Mouse (Mus musculus): ENCODE data around the gene Cox14. TPM values are rescaled to one million over a fixed set of nuclear protein-coding genes. Genes with fewer than 3 reads are reported as not detected.

The Cox14 gene
- total and polyA plus RNA-seq, 3 experiments = 113 to 125 TPM; not detected in 1

GRCm38 (mm10) chr15:99684156-99684555 is 41.3 kb upstream of the Cox14 start:
- H3K27ac ChIP-seq (ENCODE audit: control insufficient read depth, low read depth, low read length) = no peak overlapping the region
- no peak overlapping the region for H3K4me3 ChIP-seq (ENCODE audit: control insufficient read depth in 1 of 2, insufficient read depth in 1 of 2, low read depth in 2 of 2, low read length in 2 of 2)
- no peaks in the 10 kb centered on the region for H3K4me1 ChIP-seq (ENCODE audit: control insufficient read depth in 1 of 2, insufficient read depth in 2 of 2, low read length in 2 of 2)
- no peak for DNase-seq (ENCODE audit: low read depth, low spot score)
- TF ChIP-seq ETS1 (IDR thresholded peaks at IDR 0.05; ENCODE audit: low read depth, low read length) (no peak), POLR2A (IDR thresholded peaks at IDR 0.05; ENCODE audit: control insufficient read depth in 1 of 2, insufficient read depth in 1 of 2, low read depth in 1 of 2, low read length in 2 of 2, poor library complexity in 1 of 2) (no peak), RCOR1 (IDR thresholded peaks at IDR 0.05; ENCODE audit: low read depth, low read length) (no peak), EP300 (IDR thresholded peaks at IDR 0.05; ENCODE audit: low read depth in 1 of 2, low read length in 2 of 2) (no peak), MAX (IDR thresholded peaks at IDR 0.05; ENCODE audit: low read length) (no peak), MYB (IDR thresholded peaks at IDR 0.05; ENCODE audit: low read depth, low read length) (no peak)
- H3K36me3 ChIP-seq (ENCODE audit: control insufficient read depth in 1 of 2, insufficient read depth in 2 of 2, low read length in 2 of 2) = no peaks in the 10 kb centered on the region
- H3K9me3 ChIP-seq (replicated peaks; ENCODE audit: insufficient read depth, low read length) = no peaks in the 10 kb centered on the region
- H3K27me3 ChIP-seq (ENCODE audit: control insufficient read depth in 1 of 2, insufficient read depth in 2 of 2, low read length in 2 of 2) = peaks cover 14 to 15% of the 10 kb centered on the region in 2 experiments
- H3K79me2 ChIP-seq (ENCODE audit: control insufficient read depth, insufficient read depth, low read length, poor library complexity) = no peaks in the 10 kb centered on the region
- H3K9ac ChIP-seq (ENCODE audit: control insufficient read depth, low read depth, low read length, poor library complexity, severe bottlenecking) = no peak overlapping the region

DNA sequence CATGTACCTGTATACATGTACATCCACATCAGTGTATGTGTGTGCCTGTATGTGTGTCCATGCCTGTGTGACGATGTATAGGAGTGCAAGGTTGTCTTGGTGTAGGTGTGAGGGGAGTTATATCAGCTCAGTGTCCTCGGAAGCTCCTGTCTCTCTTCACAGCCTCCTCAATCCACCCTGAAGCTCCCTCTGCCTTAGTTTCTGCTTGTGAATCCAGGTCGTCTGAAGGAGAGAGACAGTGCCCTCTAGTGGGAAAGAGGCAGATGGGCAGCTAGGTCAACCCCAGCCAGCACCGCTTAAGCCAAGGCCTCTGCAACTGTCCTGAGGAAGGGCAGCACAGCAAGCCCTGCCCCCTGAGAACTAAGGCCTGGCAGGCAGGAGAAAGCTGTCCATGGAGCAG is 36.7 kb upstream of the Cox14 start:
- peak; percentile 78 for DNase-seq (ENCODE audit: low read depth, low spot score)
- Histone ChIP-seq H3K27me3 (ENCODE audit: control insufficient read depth in 1 of 2, insufficient read depth in 2 of 2, low read length in 2 of 2) (peaks cover 16 to 19% of the 10 kb centered on the region in 2 experiments), H3K9me3 (replicated peaks; ENCODE audit: insufficient read depth, low read length) (no peaks in the 10 kb centered on the region), H3K4me1 (ENCODE audit: control insufficient read depth in 1 of 2, insufficient read depth in 2 of 2, low read length in 2 of 2) (no peaks in the 10 kb centered on the region), H3K79me2 (ENCODE audit: control insufficient read depth, insufficient read depth, low read length, poor library complexity) (no peaks in the 10 kb centered on the region), H3K36me3 (ENCODE audit: control insufficient read depth in 1 of 2, insufficient read depth in 2 of 2, low read length in 2 of 2) (no peaks in the 10 kb centered on the region), H3K4me3 (ENCODE audit: control insufficient read depth in 1 of 2, insufficient read depth in 1 of 2, low read depth in 2 of 2, low read length in 2 of 2) (no peak overlapping the region), H3K9ac (ENCODE audit: control insufficient read depth, low read depth, low read length, poor library complexity, severe bottlenecking) (no peak overlapping the region), H3K27ac (ENCODE audit: control insufficient read depth, low read depth, low read length) (no peak overlapping the region)
- TF ChIP-seq SMC3 (IDR thresholded peaks at IDR 0.05; ENCODE audit: low read depth, low read length) = peak; percentile 93
- no peak for TF ChIP-seq NRF1 (IDR thresholded peaks at IDR 0.05; ENCODE audit: insufficient read depth, low read depth, low read length, poor library complexity, severe bottlenecking)
- peak; percentile 74 for TF ChIP-seq RAD21 (IDR thresholded peaks at IDR 0.05; ENCODE audit: low read depth, low read length)
- no peak for TF ChIP-seq JUND (IDR thresholded peaks at IDR 0.05; ENCODE audit: low read depth, low read length)
- no peak for TF ChIP-seq USF1 (IDR thresholded peaks at IDR 0.05; ENCODE audit: low read depth, low read length)
- TF ChIP-seq KAT2A (conservative IDR thresholded peaks at IDR 0.05; ENCODE audit: low read depth, low read length) = no peak
- peak; percentile 95 to 98 (median 97) for TF ChIP-seq CTCF (IDR thresholded peaks at IDR 0.05 in 2 of 3, conservative IDR thresholded peaks at IDR 0.05 in 1 of 3; ENCODE audit: control insufficient read depth in 1 of 3, insufficient read depth in 1 of 3, low read depth in 2 of 3, low read length in 3 of 3, poor library complexity in 1 of 3, severe bottlenecking in 1 of 3)
- peak; percentile 75 for TF ChIP-seq ZC3H11A (IDR thresholded peaks at IDR 0.05; ENCODE audit: low read depth, low read length)
- no peak for TF ChIP-seq ZKSCAN1 (IDR thresholded peaks at IDR 0.05; ENCODE audit: low read depth, low read length)
- no peak for TF ChIP-seq MYC (IDR thresholded peaks at IDR 0.05; ENCODE audit: low read depth, low read length)
- no peak for TF ChIP-seq UBTF (IDR thresholded peaks at IDR 0.05; ENCODE audit: borderline replicate concordance, insufficient read depth, low read depth, low read length)

Measured in MEL (cell line).